Mouse (Mus musculus) embryonic stem cell, embryonic (primary cell): ENCODE results near the gene Fbxw8.

Experiments
- CTCF ChIA-PET, 4 experiments: fragments of 300-600 bp in 2 of 4; fragments of 350-600 bp in 2 of 4; sonication (Branson Sonifier 250); formaldehyde crosslinking; loops; one replicate each; lab custom pipeline; 2022; ENCODE audit warnings: inconsistent platforms in 2 of 4; lab: Charles Lee
- POLR2A ChIA-PET, 4 experiments: fragments of 300-600 bp in 2 of 4; fragments of 350-600 bp in 2 of 4; sonication (Branson Sonifier 250); formaldehyde crosslinking; loops; one replicate each; lab custom pipeline; 2022; ENCODE audit warnings: antibody characterized with exemption in 4 of 4, inconsistent platforms in 1 of 4; lab: Charles Lee

Fbxw8 gene

GRCm38 (mm10) chr5:118169222-118170221 is 14.3 kb upstream of the Fbxw8 start:
- ChIA-PET CTCF (interaction anchor here in 1 of 4 experiments (0.6 kb wide), 2 partner anchors 9 to 23 kb away, joined by 3 read pairs; no protein-coding TSS in a partner anchor), POLR2A (interaction anchor here in 2 of 4 experiments (0.6 to 1.0 kb wide), 3 partner anchors 8 to 10 kb away, joined by 3 read pairs; no protein-coding TSS in a partner anchor)

GRCm38 (mm10) chr5:118167561-118167995 is 12.3 kb upstream of the Fbxw8 start:
- ChIA-PET CTCF (no interaction called here), POLR2A (no interaction called here)

DNA sequence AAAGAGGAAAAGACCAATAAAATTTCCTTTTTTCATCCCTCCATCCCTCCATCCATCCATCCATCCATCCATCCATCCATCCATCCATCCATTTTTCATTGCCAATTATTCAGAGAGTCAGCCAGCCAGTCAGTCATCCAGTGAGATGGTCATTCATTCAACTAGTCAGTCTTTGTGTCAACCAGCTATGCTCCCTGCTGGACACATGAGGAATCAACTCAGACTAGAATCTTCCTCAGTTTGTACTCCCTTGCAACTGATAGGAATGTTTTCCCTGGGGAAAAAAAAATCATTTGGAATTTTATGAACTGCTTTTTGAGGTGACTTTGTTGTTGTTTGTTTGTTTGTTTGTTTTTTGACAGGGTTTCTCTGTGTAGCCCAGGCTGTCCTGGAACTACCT is 10.2 kb upstream of the Fbxw8 start:
- ChIA-PET CTCF (interaction anchor here in 3 of 4 experiments (0.7 to 1.0 kb wide), 4 partner anchors 9 to 785 kb away, joined by 3 to 5 read pairs (median 4); no protein-coding TSS in a partner anchor), POLR2A (no interaction called here)

DNA sequence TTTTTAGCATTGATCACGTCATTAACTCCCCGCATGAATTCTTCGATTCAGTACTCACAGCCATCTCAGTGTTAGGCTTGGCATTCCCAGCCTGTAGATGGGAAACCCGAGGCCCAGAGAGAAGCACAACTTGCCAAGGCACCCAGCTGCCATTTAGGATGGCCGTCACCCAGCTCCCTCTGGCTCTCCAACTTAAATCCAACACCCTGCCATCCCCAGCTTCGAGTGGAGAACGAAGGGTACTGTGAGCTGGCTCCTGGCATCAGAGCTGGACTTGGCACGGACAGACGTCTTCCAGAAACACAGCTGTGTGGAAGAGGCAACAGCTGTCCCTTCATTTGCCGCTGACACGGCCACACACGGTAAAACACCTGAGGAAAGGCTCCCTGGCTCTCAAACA is 9.3 kb upstream of the Fbxw8 start, which contains the start of gene Hrk:
Hrk (plus strand) TSS at position 68 of the 400 bp plus-strand sequence.
- POLR2A ChIA-PET: no interaction called here
- CTCF ChIA-PET: interaction anchor here in 1 of 4 experiments (0.9 kb wide), 1 partner anchor 12 kb away, joined by 3 read pairs; no protein-coding TSS in a partner anchor

- ChIA-PET CTCF (interaction anchor here in 3 of 4 experiments (0.6 to 1.8 kb wide), 6 partner anchors 14 to 806 kb away, joined by 3 to 12 read pairs (median 3); no protein-coding TSS in a partner anchor), POLR2A (interaction anchor here (0.6 to 1.6 kb wide), 9 partner anchors 8 to 627 kb away, joined by 3 to 6 read pairs (median 5); no protein-coding TSS in a partner anchor)
Measured at GRCm38 (mm10) chr5:118160691-118161090, 5.4 kb upstream of the Fbxw8 start.

- POLR2A ChIA-PET: interaction anchor here in 1 of 4 experiments (1.3 kb wide), 1 partner anchor 14 kb away, joined by 5 read pairs; no protein-coding TSS in a partner anchor
- CTCF ChIA-PET: interaction anchor here in 1 of 4 experiments (0.7 kb wide), 1 partner anchor 51 kb away, joined by 3 read pairs; no protein-coding TSS in a partner anchor
Measured at GRCm38 (mm10) chr5:118156976-118157375, 1.7 kb upstream of the Fbxw8 start.

DNA sequence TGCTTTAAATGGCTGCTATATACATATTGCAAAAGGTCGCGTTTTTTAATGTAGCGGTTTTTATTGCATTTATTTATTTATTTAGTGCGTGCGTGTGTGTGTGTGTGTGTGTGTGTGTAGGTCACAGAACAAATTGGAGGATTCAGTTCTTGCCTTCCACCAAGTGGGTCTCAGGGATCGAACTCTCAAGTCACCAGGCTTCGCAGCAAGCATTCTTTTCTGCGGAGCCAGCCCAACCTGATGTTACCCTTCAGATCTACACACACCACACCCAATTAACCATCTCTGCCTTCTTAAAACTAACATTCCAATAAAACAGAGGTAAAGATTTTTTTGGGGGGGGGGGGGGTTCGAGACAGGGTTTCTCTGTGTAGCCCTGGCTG is 292 bp upstream of the Fbxw8 start:
- CTCF ChIA-PET: interaction anchor here in 2 of 4 experiments (0.6 kb wide), 2 partner anchors 81 to 653 kb away, joined by 4 to 8 read pairs; no protein-coding TSS in a partner anchor
- POLR2A ChIA-PET: interaction anchor here in 1 of 4 experiments (0.9 to 1.3 kb wide), 2 partner anchors 16 to 20 kb away, joined by 3 to 5 read pairs; no protein-coding TSS in a partner anchor

DNA sequence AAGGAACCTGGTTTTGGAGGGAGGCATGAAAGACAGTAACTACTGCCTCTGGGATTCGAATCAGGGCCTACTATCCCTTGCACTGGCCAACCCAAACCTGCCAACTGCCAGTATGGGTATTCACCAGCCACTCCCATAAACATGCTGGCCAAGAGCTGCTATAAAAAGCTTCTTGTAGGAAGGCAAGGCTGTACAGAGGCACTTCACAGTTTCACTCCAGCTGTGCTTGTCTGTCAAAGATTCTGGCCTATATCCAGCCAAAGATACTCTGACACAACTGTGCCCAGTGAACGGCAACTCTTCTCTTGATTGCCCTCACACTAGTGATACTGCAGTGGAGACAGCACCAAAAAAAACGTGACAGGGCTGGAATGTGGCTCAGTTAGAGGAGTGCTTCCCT is 5.6 kb downstream of the Fbxw8 start:
- POLR2A ChIA-PET: interaction anchor here in 2 of 4 experiments (1.2 to 2.3 kb wide), 4 partner anchors 11 to 51 kb away, joined by 3 to 5 read pairs (median 4); no protein-coding TSS in a partner anchor

GRCm38 (mm10) chr5:118147264-118147663 is 8.0 kb downstream of the Fbxw8 start:
- CTCF ChIA-PET: interaction anchor here (0.5 to 1.8 kb wide), 4 partner anchors 23 to 84 kb away, joined by 3 to 6 read pairs (median 4); no protein-coding TSS in a partner anchor
- POLR2A ChIA-PET: interaction anchor here in 1 of 4 experiments (1.1 to 1.9 kb wide), 3 partner anchors 9 to 46 kb away, joined by 3 to 6 read pairs (median 4); no protein-coding TSS in a partner anchor

More for the DNA sequence above, 5.6 kb downstream of the Fbxw8 start:
- CTCF ChIA-PET: interaction anchor here in 1 of 4 experiments (1.5 kb wide), 1 partner anchor 80 kb away, joined by 3 read pairs; no protein-coding TSS in a partner anchor

DNA sequence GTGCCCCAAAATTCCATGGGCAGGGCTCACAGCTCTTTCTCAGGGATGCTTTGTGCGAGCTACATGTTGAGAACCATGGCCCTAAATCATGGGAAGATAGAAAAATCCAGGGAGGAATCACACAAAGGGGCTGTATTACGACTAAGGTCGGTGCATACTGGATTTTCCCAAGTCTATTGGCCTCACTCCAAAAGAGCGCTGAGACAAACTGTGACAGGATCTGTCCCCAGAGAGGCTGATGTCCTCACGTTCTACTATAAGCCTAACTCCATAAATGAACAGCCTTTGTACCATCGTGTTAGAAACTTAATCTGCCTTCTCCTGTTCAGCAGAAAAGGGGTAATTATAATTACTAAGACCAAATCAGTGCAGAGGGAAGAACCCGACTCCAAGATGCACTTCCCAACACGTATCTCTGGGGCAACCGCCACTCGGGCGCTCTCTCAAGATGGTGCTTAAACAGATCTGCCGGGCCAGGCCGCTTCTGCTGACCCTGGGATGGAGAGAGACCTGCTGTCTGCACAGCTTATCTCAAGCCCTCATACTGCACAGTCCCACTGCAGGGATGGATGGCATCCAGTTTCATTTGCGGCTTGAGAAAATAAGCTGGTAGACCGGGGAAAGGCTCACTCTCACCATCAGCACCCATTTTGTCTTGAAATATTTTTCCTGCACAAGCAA is 9.1 kb downstream of the Fbxw8 start:
- ChIA-PET CTCF (interaction anchor here in 2 of 4 experiments (0.6 to 1.6 kb wide), 3 partner anchors 23 to 798 kb away, joined by 3 to 6 read pairs (median 4); no protein-coding TSS in a partner anchor), POLR2A (interaction anchor here in 1 of 4 experiments (0.5 to 1.1 kb wide), 3 partner anchors 17 to 47 kb away, joined by 3 to 4 read pairs (median 4); no protein-coding TSS in a partner anchor)

DNA sequence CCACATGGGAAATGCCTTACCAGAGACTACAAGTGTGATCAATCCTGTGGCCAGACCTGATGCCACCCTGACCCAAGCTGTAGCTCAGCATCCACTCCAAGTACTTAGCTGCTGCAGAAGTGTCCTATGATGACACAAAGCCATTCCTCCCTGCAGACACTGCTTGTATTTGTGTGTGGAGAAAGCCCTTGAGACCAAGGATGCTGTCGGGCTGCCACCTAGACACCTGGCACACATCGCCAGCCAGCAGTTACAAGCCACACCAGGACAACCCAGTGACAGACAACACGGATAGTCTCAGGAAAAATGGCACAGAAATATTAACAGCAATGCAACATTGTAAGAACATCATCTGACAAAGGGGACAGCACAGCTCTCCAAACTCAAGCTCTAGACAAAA is 9.8 kb downstream of the Fbxw8 start:
- ChIA-PET CTCF (no interaction called here), POLR2A (interaction anchor here in 2 of 4 experiments (0.5 to 0.6 kb wide), 2 partner anchors 29 to 211 kb away, joined by 4 to 14 read pairs; no protein-coding TSS in a partner anchor)

DNA sequence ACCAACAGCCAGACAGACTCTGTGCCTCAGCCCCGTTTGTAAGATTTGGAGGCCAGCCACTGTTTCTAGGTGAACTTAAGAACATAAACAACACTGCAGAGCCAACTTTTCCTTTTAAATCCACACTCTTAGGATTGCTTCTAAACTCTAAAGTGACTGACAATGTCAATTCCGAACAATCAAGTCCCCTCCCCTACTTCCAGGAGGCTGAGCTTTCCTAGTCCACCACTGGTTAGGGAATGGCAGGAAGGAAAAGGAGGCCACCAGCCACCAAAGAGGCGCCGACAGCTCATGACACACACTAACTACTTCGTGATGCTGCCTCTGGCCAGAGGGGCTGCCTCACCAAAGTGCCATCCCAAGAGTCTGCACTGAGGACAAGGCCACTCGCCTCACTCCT is 10.5 kb downstream of the Fbxw8 start:
- ChIA-PET CTCF (no interaction called here), POLR2A (interaction anchor here in 2 of 4 experiments (0.6 kb wide), 2 partner anchors 41 to 212 kb away, joined by 3 to 14 read pairs; no protein-coding TSS in a partner anchor)

DNA sequence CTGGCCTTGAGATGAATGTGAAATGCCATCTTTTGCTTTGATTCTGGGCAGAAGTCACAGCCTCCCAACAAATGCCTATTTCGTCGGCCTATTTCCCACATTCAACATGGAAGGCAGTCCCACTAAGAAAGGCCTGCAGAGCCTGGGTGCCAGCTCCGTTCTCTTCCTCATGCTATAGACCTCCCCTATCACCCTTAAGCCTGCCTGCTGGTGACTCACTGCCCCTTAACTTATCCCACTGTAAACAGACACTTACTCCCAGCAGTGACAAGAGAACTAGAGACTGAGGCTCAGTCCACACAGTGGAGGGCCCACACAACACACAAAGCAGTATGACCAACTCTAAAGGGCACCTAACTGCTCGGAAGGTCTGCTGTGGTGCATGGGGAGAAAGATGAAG is 10.9 kb downstream of the Fbxw8 start:
- CTCF ChIA-PET: no interaction called here

DNA sequence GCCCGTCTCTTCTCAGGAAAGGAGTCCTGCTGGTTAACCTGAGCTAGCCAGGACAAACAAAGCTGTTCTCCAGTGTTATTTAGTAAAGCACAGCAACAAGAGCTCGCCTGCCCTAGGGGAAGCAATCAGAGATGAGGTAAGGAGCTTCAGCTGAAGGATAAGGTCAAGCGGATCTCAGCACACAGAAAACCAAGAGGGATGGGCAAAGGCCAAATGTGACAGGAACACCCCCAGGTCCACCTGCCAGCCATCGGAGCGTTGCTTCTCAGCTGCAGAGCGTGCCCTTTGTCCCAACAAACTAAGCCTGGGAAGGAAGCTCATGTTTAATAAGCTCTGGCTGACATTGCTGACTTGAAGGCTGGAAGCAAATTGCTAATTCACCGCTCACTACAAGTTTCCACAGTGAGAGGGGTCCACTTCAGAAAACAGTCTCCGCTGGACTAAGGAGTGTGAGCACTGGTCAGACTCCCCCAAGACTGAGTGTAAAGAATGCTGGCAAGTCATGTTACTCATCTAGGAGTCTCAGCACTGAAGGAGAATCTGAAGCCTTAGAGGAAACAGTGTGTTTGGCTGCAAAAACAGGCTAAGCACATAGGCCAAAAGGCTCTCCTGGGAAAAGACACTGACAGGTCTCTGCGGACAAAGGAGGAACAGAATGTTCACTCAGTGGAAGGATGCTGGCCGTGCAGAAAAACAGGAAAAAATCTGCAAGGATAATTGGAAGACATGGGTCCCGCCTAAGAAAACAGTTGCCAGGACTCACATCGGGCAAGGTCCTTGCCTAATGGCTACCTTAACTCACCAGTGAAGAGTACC is 11.8 kb downstream of the Fbxw8 start:
- POLR2A ChIA-PET: interaction anchor here in 1 of 4 experiments (0.6 to 1.9 kb wide), 3 partner anchors 35 to 164 kb away, joined by 3 to 5 read pairs (median 5); no protein-coding TSS in a partner anchor
- CTCF ChIA-PET: interaction anchor here in 1 of 4 experiments (0.5 kb wide), 1 partner anchor 804 kb away, joined by 7 read pairs; no protein-coding TSS in a partner anchor

More for the DNA sequence above, 10.9 kb downstream of the Fbxw8 start:
- POLR2A ChIA-PET: interaction anchor here in 2 of 4 experiments (0.6 to 0.7 kb wide), 2 partner anchors 42 to 121 kb away, joined by 3 read pairs; no protein-coding TSS in a partner anchor

- POLR2A ChIA-PET: interaction anchor here in 1 of 4 experiments (0.6 to 1.9 kb wide), 4 partner anchors 9 to 163 kb away, joined by 3 to 5 read pairs (median 4); no protein-coding TSS in a partner anchor
- CTCF ChIA-PET: interaction anchor here in 2 of 4 experiments (0.6 to 1.5 kb wide), 2 partner anchors 76 to 1410 kb away, joined by 5 to 7 read pairs; no protein-coding TSS in a partner anchor
Measured at GRCm38 (mm10) chr5:118142471-118142870, 12.8 kb downstream of the Fbxw8 start.

- ChIA-PET CTCF (no interaction called here), POLR2A (no interaction called here)
Measured at GRCm38 (mm10) chr5:118139630-118140029, 15.6 kb downstream of the Fbxw8 start.
